Mouse (Mus musculus) B cell, adult 67 days (primary cell): ENCODE results near the gene Nova2. TPM values are rescaled to one million over a fixed set of nuclear protein-coding genes. Genes with fewer than 3 reads are reported as not detected.

ENCODE experiments used
- total RNA-seq, 2 experiments: library from RNA; stranded (reverse); gene quantifications; 4 replicates each; pipeline ENCODE4 v1.2.4; 2023

The Nova2 gene
- total RNA-seq: not detected

DNA sequence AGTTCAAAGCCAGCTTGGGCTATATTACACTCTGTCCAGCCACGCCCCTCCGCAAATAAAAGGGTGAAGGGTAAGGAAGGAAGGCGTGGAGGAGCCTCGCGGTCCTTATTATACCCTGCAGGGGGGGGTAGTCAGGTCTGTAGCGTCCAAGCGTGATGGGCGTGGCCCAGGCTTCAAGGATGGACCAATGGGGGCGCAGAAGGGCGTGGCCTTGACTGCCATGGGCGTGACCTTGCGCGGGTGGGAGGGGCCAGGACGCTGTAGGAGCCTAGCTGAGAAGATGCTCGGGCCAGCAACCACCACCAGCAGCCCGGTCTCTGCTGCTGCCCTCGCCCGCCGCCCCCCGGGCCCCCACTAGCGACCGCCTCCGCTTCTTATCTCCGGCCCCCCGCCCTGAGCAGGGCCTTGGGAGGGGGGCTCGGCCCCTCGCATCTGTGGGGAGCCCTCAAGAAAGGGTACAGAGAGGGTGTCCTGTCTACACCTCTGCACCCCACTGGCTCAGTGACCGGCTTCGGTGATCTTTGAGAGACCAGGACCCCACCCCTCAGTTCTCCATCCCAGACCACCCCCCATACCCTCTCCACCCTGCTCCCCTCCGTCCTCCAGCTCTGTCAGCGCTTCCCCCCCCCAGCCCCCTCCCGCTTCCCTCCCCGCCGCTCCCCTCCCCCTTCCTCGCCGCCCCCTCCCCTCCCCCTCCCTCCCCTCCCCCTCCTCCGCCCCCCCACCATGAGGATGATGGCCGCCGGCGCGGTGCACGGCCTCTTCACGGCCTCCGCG is at the start of gene Nova2:
Gene Nova2, plus strand, starts transcription at position 727 of the 777 bp plus-strand sequence.

DNA sequence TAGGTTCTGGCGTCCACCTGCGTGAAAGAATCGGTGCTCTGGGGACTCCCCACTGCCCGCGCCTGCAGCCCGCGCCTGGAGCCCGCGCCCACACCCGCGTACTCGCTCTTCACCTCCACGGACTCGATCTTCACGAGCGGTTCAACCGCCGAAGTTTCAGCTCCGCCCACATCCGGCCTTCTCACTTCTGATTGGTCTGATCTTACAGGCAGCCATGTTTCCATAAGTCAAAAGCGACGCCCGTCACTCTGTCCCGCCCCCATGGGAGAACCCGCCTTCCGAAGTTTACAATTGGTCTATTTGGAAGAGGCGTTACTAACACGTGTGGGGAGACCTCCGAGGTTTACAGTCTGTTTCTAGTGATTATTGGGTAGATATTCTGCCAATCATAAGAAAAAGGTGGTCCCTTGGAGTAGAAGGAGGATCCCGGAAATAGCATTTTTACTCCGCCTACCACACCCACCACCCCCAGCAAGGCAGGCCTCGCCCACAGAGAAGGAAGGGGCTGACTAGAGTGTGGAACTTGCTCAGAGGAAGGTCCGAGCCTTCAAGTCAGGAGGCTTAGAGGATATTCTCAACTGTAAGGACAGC is 15.4 kb upstream of the Nova2 start, which contains the start of gene Ccdc61:
Gene Ccdc61, minus strand, starts transcription at position 175 of the 591 bp plus-strand sequence.

DNA sequence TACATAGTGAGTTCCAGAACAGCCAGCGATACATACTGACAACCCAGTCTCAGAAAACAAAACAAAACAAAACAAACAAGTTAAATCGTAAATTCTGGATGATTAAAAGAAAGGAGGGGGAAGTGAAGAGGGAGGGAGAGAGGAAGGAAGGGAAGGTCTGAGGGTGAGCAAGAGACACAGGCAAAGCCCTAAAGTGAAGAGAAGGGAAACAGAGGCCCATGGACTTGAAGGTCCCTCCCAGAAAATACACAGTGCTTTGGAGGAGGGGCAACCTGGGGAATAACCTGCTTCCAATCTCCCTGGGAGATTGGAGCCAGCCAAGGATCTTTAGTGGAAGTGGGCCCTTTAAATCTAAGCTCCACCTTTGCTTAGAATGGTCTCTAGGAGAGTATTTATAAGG is 61.4 kb downstream of the Nova2 start, which contains the start of gene Nanos2:
Gene Nanos2, plus strand, starts transcription at position 301 of the 400 bp plus-strand sequence.

DNA sequence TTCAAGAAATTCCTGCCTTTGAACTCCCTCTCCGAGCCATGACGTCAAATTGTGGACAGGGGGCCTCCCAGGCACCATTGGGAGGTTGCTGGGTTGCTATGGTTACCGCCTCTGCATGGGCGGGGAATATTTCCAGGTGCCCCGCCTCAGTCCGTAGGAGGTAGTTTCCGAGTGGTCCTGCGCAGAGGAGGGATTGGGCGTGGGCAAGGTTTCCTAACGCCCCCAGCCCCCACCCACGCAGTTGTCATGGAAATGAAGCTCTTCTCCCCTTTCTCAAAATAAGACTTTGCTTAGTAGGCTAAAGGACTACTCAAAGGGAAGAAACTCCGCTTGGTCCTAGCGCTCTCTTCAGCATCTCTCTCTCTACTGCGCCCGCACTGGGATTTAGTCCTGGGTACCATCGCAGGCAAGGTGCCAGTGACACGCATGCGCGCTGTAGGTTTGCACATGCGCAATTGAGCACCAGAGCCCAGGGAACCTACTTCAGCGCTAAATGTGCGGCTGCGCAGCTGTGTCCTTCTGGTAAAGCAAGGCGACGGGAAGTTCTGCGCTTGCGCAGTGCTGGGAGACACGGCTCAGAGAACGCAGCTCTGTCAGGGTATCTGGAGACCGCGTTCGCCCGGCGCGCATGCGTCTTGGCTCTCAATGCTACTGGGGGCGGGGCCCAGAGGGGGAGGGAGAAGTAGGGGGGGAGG is 65.1 kb downstream of the Nova2 start, which contains the start of gene Mypop:
Gene Mypop, plus strand, starts transcription at position 645 of the 695 bp plus-strand sequence.

DNA sequence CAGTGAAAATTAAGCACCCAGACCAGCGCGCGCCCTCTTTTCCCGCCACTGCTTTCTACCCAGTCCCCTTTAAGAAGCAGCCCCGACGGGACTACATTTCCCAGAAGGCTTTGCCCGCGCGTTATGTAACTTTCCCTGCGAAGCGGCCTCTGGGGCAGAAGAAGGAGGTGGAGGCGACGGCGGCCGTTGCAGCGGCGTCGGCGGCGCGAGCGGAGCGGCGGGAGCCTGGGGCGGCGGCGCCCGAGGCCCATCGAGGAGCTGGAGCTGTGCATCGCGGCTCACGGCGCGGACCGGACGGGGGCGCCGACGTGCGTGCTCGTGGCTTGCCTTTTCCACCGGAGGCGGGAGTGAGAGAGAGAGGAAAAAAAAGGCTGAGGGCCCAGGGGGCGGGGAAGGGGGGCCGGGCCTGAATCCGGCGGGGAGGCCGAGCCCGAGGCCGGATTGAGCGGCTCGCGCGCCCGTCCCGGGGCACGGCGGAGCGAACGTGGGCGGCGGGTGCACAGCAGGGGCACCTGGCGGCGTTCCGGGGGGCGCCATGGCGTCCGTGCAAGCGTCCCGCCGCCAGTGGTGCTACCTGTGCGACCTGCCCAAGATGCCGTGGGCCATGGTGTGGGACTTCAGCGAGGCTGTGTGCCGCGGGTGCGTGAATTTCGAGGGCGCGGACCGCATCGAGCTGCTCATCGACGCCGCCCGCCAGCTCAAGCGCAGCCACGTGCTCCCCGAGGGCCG is 78.4 kb downstream of the Nova2 start, which contains the start of gene Irf2bp1:
Gene Irf2bp1, plus strand, starts transcription at position 143 of the 729 bp plus-strand sequence.

Other genes with a start within 250 kb of the Nova2 start
- not detected for gene Psg20, start 239.7 kb upstream of the Nova2 start, total RNA-seq
- not detected for gene Psg22, start 207.8 kb upstream of the Nova2 start, total RNA-seq
- not detected for gene Psg19, start 127.4 kb upstream of the Nova2 start, total RNA-seq
- gene Psg17, start 104.3 kb upstream of the Nova2 start, total RNA-seq: not detected
- not detected for gene Mill2, start 85.9 kb upstream of the Nova2 start, total RNA-seq
- gene Pglyrp1, start 54.6 kb upstream of the Nova2 start, total RNA-seq: 10 to 100 TPM; 23.8 TPM
- gene Ccdc61, start 15.5 kb upstream of the Nova2 start, total RNA-seq: 10 to 100 TPM; 22.8 to 37.2 TPM
- not detected for gene Nanos2, start 61.5 kb downstream of the Nova2 start, total RNA-seq
- gene Mypop, start 65.4 kb downstream of the Nova2 start, total RNA-seq: 1 to 10 TPM; 1.4 to 1.8 TPM
- gene Irf2bp1, start 78.2 kb downstream of the Nova2 start, total RNA-seq: 10 to 100 TPM; 32.3 to 33.9 TPM
- not detected for gene Foxa3, start 97.7 kb downstream of the Nova2 start, total RNA-seq
- gene Sympk, start 98.5 kb downstream of the Nova2 start, total RNA-seq: 100 to 1,000 TPM; 109 to 118 TPM
- under 1 TPM in 1 of 2 experiments, not detected in 1; 0.58 TPM for gene Rsph6a, start 128.8 kb downstream of the Nova2 start, total RNA-seq
- 10 to 100 TPM; 15.1 to 15.8 TPM for gene Dmwd, start 150.3 kb downstream of the Nova2 start, total RNA-seq
- 10 to 100 TPM; 12.2 to 17.9 TPM for gene Dmpk, start 158.0 kb downstream of the Nova2 start, total RNA-seq
- under 1 TPM; 0.24 to 0.46 TPM for gene Six5, start 168.7 kb downstream of the Nova2 start, total RNA-seq
- gene Gm4969, start 192.5 kb downstream of the Nova2 start, total RNA-seq: not detected
- 10 to 100 TPM; 27.1 to 29.2 TPM for gene Fbxo46, start 194.0 kb downstream of the Nova2 start, total RNA-seq
- gene Qpctl, start 223.4 kb downstream of the Nova2 start, total RNA-seq: 10 to 100 TPM; 12.3 to 14.1 TPM
- gene Snrpd2, start 223.8 kb downstream of the Nova2 start, total RNA-seq: 100 to 1,000 TPM in 1 of 2 experiments, 10 to 100 TPM in 1; 89.6 to 100 TPM
- gene Gipr, start 240.2 kb downstream of the Nova2 start, total RNA-seq: not detected